Mouse (Mus musculus) gastrocnemius, postnatal 25 days (tissue): ENCODE results near the gene Dync1i2. TPM values are rescaled to one million over a fixed set of nuclear protein-coding genes. Genes with fewer than 3 reads are reported as not detected.

Source experiments
- DNase-seq: peaks from one replicate; pipeline ENCODE4 v3.0.0; 2022
- total RNA-seq, 2 experiments: library from RNA; stranded (reverse); gene quantifications; 1 replicate in 1 of 2; 2 replicates in 1 of 2; pipeline ENCODE4 v1.2.3; 2021

The Dync1i2 gene
- total RNA-seq, 2 experiments from 2014 or later = 39.0 to 39.1 TPM

- DNase-seq = no peak
Measured at GRCm38 (mm10) chr2:71201886-71202285, 9.6 kb upstream of the Dync1i2 start.

DNA sequence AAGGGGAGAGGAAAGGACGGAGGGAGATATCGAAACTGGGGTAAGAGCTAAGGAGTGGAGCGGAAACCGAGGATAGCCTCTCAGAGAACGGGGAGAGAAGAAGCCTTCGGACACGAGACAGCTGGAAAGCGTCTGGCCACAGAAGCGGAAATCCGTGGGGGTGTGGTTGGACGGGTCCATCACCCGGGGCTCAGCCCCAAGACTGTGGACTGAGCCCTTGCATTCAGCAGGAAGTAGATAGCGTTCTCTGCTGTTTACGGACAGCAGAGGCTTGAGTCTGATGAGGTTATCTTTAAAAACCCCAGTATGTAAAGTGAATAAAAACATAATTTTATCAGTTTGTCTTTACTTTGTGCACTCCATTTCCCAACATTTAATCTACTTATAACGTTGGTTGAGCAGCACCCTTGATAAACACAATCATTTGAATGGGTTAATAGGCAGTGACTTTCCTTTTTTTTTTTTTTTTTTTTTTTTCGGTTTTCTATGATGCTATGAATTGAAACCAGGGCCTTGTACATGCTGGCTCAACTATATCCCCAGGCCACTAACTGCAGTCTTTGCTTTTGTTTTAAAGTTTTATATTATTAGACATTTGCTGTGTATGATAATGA is 7.6 kb upstream of the Dync1i2 start:
- DNase-seq = no peak

DNA sequence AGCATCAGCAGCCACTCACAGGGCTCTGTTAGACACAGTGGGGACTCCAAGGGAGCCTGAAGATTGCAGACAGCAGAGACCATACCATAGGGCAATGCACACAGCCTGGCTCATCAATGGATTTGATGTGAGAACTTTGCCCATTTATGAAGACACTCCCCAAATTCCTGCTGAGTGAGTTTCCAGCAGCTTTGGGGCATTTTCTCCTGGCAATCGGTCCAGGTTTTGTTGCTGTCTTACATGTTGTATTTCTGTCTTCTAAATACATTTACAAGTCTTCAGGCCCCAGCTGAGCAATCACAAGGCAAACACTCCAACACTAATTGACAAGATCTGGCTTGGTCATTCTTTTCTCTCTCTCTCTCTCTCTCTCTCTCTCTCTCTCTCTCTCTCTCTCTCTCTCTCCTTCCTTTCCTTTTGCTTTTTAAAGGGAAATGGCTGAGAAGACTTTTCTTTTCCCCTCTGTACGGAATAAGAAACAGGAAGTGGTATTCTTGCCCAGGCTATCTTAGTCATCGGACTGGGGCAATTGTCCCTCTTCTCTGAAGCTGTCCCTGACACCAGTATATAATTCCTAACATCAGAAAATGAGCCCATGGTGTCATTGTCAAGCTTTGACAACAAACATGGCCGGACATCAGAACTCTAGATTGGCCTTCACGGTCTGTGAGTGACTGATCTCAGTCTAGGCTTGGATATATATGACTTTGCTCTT is 2.3 kb upstream of the Dync1i2 start:
- no peak for DNase-seq

- no peak for DNase-seq
Measured at GRCm38 (mm10) chr2:71211096-71211495, 410 bp upstream of the Dync1i2 start.

- DNase-seq = no peak
Measured at GRCm38 (mm10) chr2:71212360-71212726, 837 bp downstream of the Dync1i2 start.

- no peak for DNase-seq
Measured at GRCm38 (mm10) chr2:71221020-71221419, 9.5 kb downstream of the Dync1i2 start.

GRCm38 (mm10) chr2:71227398-71227797 is 15.9 kb downstream of the Dync1i2 start:
- DNase-seq = no peak

- no peak for DNase-seq
Measured at GRCm38 (mm10) chr2:71229603-71230002, 18.1 kb downstream of the Dync1i2 start.

- DNase-seq = no peak
Measured at GRCm38 (mm10) chr2:71231951-71232350, 20.4 kb downstream of the Dync1i2 start.

GRCm38 (mm10) chr2:71232976-71233375 is 21.5 kb downstream of the Dync1i2 start:
- DNase-seq = no peak

DNA sequence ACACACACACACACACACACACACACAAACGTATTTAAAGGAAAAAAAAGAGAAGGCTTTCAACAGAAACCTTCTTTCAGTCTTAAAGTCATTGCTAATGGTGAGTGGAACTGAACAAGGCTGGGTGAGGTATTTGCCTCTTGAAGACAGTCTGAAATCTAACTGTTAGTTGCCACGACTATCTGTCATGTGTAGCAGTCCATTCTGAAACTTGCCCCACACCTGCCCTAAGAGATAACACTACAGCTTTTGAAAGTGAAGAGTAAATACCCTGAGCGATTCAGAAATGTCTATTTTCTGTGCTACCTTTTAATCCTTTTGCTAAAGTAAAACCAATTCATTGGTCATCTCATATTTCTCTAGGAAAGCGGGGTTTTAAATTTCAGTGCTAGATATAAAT is 23.9 kb downstream of the Dync1i2 start:
- DNase-seq = no peak

GRCm38 (mm10) chr2:71236009-71236408 is 24.5 kb downstream of the Dync1i2 start:
- no peak for DNase-seq

DNA sequence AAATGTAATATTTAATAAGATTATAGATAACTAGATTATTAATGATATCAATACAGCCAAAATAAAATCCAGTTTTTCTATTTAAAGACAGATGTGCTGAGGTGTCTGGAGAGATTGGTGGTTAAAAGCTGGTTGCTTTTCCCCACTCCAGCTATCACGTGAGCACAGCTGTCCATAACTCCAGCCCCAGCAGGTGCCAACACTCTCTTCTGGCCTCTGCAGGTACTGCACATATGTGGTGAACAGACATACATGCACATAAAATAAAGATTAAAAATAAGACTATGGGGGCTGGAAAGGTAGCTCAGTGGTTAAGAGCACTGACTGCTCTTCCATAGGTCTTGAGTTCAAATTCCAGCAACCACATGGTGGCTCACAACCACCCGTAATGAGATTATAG is 30.0 kb downstream of the Dync1i2 start:
- no peak for DNase-seq

DNA sequence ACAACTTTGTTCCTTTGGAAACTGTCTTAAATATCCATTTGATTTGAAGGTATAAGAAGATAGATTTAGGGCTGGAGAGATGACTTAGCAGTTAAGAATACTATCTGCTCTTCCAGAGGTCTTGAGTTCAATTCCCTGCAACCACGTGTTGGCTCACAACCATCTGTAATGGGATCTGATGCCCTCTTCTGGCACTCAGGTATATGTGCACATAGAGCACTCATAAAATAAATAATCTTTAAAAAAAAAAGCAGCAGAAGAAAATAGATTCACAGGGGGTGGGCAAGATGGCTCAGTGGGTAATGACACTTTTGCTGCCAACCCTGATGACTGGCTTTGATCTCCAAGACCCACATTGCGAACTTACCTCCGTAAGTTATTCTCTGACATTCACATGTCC is 30.7 kb downstream of the Dync1i2 start:
- no peak for DNase-seq

DNA sequence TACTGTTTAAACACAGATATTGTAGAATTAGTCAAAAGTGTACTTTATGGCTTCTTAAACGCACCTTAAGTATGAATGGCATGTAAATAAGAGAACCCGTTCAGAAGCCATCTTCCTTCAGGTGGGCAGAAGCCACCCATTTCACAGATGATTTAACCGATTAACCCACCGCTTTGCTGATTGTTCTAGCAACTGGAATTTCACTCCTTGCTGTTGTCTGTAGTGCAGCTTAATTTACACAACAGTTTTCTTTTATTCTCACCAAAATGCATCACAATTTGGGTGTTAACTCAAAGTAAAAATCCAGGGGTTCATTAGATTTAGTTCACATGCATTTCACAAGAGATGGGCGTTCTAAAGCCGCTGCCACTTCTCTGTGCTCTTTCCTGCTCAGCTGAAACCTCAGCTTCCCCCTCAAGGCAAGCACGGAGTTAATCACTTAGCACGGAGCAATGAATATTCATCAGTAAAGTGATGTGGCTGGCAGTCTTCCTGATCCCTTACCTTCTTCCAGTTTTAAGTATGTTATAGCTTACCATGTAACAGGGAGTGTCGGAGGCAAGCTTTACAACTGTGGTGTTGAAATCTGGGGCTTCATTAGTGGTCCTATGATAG is 31.7 kb downstream of the Dync1i2 start:
- no peak for DNase-seq

DNA sequence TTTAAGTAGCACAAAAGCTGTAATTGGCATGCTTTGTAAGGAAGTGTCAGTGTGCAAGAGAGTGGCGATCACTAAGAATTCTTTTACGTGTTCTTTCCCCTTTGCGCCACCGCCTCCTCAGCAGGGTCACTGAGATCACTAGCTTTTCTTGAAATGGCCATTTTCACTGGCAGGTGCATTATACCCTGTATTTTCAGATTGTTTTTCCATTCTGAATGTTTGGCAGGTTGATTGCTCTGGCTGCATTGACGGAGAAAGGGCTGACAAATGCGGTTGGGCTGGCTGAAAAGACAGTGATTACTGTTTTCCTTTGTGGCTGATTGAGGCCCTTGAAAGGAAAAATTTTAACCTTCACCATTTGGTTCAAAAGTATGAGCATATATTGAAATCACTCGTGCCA is 33.3 kb downstream of the Dync1i2 start:
- DNase-seq = no peak

DNA sequence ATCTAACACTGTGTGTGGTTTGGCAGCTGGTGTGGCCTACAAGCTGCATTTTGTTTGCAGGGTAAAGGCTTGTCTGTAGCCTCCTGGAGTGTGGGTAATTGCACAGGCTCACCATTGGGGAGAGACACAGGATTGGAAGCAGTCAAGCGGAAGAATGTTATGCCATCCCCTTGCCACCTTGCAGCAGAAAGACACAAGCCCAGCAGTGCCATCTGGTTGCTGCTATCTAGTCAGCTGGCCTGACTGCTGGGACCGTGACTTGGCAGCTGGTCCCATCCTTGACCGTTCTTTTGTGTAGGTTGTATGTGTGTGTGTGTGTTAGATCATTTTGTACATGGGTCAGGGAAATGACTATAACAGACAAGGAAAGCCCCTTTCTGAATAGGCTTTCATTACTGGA is 33.9 kb downstream of the Dync1i2 start:
- no peak for DNase-seq

GRCm38 (mm10) chr2:71246096-71246495 is 34.6 kb downstream of the Dync1i2 start:
- DNase-seq = no peak

GRCm38 (mm10) chr2:71248071-71248470 is 36.6 kb downstream of the Dync1i2 start:
- no peak for DNase-seq

DNA sequence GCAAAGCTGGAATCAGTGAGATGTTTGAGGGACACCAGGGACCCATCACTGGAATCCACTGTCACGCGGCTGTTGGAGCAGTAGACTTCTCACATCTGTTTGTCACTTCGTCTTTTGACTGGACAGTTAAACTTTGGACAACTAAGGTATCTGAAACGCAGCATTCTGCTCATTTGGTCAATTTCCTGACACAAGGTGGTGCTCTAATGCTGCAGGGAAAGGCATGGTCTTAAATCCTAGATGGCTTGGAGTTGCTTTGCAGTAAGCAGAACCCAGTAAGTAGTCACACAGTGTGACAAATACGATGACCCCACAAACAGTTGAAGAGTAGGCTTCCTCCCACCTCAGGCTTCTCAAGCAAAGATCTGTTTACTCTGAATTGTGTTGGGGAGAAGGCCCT is 39.3 kb downstream of the Dync1i2 start:
- no peak for DNase-seq

GRCm38 (mm10) chr2:71254836-71255235 is 43.3 kb downstream of the Dync1i2 start:
- DNase-seq = no peak

DNA sequence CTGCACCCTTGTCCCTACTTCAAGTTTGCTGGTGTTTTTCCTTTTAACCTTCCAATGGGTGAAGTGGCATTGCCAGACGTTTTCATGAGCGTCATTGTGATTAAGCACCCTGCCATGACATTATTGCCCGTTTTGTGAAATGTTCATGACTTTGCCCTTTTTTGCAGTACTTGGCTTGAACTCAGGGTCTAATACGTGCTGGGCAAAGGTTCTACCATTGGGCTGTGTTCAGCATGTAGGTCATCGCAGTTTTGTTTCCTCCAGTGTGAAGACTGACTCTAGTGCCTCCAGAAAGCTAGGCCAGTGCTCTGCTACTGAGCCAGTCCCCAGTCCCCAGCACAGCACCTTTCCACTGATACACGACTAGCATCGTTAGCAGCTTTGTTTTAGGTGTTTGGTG is 45.1 kb downstream of the Dync1i2 start:
- DNase-seq = no peak

DNA sequence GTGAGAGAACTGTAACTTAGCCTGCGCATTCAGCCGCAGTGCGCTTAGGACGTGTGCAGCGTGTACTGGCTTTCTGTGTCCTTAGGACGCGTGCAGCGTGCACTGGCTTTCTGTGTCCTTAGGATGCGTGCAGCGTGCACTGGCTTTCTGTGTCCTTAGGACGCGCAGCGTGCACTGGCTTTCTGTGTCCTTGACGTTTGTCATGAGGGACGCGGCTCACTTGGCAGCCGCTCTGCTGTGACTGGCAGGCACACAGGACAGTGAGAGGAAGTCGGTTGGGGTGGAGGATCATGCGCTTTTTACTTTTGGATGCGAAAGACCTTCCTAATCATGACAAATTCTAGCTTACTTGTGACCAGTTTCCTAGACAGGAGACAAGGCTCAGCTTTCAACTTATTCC is 53.1 kb downstream of the Dync1i2 start:
- no peak for DNase-seq

GRCm38 (mm10) chr2:71268691-71269090 is 57.2 kb downstream of the Dync1i2 start:
- no peak for DNase-seq
